Mouse (Mus musculus) megakaryocyte progenitor cell, adult 5-6 weeks (primary cell): Measurements from ENCODE around the gene Prkce. TPM values are rescaled to one million over a fixed set of nuclear protein-coding genes. Genes with fewer than 3 reads are reported as not detected.

Source experiments
- ATAC-seq: replicated peaks from 2 replicates; pipeline ENCODE4 v1.8.0; 2016; ENCODE audit warnings: mild to moderate bottlenecking, moderate TSS enrichment, inconsistent platforms; ENCODE audit not compliant: poor library complexity
- total RNA-seq, 2 experiments: library from RNA; stranded (forward) in 1 of 2; stranded (reverse) in 1 of 2; fragments of 157-497, 149-512 nt in 1 of 2; fragments of 200-1000 nt in 1 of 2; gene quantifications; 2 replicates each; pipeline versions ENCODE4 v1.2.3 to v1.2.4; 2015 to 2017

Gene Prkce
- total RNA-seq, 2 experiments from 2014 or later: 1.7 to 4.8 TPM

DNA sequence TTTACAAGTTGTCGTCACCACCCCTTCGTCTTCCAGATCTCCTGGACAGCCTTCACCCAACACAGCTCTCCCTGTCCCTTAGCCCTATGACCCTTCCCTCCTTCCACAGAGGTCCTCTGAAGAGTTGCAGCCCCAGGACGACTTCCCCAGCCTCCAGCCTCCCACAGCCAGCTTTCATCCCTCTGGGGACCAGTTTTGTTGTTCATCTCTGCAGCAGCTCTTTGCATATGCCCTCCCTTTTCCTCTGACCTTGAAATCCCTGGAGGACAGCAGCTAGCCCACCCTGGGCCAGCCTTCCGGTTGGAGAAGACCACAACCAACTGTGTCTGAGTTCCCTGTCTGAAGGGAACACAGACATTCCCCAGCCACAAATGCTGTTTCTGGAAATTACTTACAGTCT lies 483.5 kb downstream of the Prkce start:
- no peak for ATAC-seq

DNA sequence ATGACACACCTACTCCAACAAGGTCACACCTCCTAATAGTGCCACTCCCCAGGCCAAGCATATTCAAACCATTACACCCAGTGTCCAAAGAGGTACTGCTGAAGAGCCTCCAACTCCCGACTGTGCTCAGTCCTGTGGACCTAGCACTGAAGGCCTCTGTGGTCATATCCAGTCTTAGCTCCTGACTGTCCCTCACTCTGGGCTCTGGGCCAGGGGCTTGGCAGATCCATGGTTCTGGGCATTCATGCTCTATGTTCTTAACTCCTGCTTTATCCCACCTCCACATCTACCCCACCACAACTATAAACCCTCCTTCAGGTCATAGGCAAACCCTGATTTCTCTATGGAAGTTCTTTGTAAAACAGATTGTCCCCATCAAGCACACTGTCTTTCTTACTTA lies 485.2 kb downstream of the Prkce start:
- ATAC-seq: no peak

DNA sequence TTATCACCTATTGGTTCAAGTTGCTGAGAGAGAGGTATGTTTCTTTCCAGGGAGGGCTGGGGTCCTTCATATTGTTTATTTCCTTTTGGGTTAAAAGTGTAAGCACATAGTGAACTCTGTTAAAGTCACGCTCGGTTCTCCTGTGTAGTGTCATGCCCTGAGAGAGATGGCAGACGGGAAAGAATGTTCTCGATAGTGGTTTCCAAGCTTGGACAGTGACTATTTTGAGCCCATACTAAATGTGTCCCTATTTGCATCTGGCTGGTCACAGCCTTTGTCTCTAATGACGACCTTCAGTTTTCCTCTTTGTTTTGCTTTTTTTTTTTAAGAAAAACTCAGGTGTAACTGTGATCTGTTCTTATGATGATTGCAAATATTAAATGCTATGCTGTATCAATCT lies 488.8 kb downstream of the Prkce start:
- ATAC-seq: no peak

DNA sequence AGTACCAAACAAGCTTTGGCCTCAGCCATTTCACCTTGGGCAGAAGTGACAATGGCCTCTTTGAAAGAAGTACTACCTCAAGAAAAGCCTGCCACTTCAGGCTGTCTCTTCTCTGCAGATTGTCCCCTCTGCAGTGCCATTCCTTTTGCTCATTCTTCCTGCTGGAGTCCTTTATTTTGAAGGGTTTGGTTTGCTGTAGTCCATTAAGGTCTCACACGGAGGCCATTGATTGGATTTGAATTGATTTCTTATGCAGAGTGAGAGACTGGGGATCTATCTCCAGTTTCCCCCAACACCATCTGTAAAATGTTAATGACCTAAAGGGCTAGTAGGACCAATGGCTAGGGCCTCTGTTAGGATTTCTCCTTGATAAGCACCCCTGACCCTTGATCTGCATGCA lies 494.7 kb downstream of the Prkce start:
- ATAC-seq: no peak

DNA sequence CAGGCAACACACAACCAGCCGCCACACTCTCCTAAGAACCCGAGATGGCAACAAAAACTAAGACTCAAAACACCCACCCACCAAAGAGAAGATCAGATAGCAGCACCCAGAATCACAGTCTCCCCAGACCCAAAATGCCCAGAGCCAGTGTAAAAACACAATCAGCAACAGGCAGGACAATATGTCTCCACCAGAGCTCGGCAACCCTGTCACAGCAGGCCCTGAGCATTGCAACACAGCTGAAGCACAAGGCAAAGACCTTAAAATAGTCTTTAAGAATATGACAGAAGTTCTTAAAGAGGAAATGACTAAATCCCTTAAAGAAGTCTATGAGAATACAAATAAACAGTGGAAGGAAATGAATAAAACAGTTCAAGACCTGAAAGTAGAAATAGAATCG lies 495.9 kb downstream of the Prkce start:
- peak; percentile 75 for ATAC-seq

DNA sequence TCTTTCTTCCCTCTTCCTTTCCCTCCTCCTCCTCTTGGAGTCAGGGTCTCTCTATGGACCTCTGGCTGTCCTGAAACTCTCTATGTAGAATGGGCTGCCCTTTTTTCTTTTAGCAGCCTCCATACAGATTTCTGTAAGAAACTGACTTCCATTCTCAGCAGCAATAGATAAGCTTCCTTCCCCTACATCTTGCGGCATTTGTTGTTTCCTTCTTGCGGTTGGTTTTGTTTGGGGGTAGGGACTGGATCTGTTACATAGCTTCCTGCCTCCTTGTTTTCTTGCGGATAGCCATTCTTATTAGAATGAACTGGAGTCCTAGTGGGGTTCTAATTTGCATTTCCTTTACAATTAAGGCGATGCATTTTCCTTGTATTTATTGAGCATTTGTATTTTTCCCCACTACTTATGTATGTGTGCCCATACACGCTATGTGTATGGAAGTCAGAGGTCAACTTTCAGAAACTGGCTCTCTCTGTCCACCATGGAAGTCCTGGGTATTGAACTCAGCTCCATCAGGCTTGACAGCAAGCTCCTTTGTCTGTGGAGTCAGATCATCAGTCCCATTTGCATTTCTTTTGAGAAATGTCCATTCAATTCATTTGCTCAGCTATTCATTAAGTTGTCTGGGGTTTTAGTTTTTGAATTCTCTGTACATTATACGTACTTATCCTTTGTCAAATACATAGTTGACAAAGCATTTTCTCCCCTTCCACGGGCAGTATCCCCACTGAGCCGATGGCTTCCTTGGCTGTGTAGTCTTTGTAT lies 500.4 kb downstream of the Prkce start:
- ATAC-seq: peak; percentile 81

DNA sequence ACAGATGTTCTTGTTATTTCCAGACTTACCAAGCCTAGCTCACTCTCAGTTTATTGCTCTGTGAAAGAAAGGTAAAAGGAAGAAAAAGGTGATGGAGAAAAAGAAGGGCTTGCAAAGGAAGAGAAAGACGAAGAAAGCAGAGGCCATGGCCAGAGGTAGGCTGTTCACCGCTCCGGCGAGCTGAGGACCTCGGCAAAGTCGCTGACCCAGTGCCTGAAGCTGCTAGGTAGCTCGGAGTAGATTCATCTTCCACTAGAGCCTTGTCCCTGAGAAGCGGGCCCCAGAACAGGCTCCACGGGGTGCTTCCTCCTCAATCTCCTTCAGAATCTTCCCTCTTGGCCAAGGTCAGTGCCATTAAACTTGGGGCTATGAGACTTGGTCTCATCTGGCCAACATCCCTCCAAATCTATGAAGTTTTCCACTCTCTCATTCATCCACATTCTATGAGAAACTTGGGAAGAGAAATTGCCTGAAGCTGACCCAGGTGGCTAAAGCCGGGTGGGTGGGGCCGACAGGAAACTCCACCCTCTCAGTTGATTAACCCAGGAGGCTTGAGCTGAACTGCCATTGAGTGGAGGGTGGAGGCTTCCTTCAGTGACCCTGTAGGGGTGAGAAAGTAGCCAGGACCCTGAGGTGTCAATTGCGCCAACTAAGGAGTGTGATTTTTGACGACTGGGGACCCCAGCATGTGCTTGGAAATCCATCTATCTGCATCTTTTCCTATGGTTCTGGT lies 502.2 kb downstream of the Prkce start:
- no peak for ATAC-seq

DNA sequence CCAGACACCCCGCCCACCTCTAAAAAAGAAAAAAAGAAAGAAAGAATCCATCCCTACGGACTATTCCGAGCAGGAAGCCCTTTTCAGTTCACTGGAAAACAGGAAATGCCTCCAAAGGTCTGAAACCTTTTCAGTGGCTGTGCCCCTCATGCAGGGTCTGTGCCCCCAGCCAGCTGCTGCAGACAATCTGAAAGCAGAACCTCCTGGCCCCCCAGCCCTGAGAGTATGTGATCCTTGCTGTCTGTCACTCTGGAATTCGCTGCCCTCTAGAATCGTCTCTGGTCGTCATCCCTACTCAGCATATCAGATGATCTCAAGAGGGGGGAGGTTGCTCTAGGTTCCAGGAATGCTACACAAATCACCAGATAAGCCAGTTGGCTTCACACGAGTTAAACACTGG lies 503.1 kb downstream of the Prkce start:
- ATAC-seq: no peak

DNA sequence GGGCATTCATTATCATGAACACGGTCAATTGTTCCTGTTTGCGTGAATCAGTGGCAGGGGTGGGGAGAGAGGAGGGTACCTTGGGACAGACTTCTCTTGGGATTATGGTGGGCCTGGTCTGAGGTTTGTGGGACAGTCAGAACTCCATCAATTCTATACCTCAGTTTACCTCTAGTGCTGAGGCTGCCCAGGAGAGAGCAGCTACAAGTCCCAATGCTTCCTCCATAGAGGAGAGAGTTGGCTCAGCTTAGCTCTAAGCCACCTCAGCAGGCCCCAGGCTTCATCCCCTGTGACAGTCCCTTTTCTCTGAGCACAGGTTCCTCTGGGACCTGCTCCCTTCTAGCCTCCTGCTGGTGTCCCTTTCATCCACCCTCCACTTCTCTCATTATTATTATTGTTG lies 507.4 kb downstream of the Prkce start:
- ATAC-seq: no peak

DNA sequence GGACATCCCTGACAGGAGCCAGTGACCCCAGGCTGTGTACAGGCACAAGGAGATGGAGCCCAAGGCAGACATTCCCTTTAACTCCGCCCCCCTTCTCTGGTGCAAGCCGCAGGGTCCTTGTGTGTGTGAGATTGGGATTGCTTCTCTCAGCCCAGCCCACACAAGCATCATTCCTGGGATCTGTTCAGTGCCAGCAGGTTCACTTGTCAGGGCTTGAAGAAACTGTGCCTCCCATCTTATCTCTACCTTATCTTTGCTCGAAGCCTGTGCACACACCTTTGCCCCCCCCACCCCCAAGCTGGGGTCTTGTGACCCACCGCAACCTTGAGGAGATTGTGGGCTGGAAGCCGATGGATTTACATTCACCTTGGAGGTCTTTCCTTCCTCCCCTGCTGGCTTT lies 508.8 kb downstream of the Prkce start:
- ATAC-seq: no peak

DNA sequence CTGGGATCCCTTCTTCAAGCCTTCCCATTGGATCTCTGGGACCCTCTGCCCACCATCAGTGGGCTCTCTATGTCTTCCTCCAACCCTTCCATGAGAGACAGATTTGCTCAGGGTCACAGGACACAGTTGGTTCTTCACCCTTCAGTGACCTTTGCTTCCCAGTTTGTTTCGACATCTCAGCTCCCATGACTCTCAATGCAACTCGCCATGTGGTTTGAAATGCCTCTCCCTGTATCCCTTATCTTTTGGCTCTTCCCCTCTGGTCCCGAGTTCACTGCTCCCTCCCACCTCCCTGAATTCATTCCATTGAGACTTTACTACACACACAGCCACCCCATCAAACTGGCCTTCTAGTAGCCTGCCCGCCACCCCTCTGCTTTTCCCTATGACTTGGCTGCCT lies 509.3 kb downstream of the Prkce start:
- no peak for ATAC-seq

DNA sequence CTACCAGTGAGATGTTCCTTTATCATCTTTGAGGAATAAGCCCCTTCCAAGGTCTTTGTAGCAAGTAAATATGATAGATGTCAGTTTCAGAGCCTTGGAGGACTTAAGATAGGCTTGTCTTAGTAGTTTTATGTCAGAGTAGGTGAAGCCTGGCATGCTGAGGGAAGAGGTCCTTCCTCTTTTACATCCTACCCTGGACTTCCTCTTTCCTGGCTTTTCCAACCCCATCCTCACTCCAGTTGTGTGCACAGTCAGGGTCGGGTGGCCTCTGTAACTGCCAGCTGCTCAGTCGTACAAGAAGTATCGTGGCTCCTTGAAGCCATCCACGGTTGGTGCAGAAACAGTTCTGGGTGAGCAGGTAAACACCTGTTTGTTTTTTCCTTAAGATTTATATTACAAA lies 517.7 kb downstream of the Prkce start:
- ATAC-seq: peak; percentile 80

DNA sequence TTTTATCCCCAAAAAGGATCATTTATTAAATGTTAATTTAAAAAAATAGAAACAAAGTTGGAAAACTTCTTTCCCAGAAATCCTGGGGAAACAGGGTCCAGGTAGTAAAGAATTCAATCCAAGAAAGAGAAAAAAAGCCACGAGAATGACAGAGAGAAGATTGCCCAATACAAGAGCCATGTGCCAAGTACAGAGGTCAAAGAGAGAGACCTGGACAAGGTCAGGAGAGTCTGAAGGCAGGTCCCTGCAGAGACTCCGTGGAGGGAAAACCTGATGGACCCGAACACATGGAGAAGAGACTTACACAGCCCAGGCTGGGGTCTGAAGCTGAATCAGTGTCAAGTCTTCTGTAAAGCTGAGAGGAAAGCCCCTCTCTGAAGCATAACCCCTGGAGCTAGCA lies 519.4 kb downstream of the Prkce start:
- ATAC-seq: no peak

DNA sequence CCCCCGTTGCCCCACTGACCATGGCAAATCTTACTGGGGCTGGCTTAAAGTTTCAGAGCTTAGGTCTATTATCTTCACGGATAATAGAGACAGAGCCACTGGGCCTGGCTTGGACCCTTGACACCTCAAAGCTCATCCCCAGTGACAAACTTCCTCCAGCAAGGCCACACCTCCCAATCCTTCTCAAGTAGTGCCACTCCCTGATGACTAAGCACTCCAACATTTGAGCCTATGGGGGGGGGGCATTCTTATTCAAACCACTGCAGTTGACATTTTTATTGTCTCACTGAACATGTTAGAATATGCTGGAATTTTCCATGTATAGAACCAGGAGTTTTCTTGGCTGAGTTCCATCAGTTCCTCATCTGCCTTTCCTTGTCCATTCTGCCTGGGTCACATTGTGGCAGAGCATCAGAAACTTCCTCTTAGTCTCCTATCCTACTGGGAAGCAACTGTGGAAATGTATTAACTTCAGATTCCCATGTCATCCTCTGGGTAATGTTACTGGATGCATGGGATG lies 523.3 kb downstream of the Prkce start:
- no peak for ATAC-seq

DNA sequence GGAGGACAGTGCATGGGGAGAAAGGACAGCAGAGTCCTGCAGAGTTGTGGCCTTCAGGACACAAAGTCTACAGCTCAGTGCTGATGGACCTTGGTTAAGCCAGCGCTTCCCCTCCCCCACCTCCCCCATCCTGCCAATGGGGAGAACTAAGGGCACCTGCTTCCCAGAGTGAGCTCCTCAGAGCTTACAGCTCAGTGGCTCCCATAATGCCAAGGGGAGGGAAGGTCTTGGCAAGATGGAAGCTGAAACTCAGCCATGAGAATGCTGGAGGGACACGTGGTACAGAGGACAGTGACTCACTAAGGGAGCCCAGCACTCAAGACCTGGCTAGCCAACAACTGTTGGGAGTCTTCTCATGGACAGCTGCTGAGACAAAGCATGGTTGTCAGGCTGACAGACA lies 530.2 kb downstream of the Prkce start:
- ATAC-seq: no peak

DNA sequence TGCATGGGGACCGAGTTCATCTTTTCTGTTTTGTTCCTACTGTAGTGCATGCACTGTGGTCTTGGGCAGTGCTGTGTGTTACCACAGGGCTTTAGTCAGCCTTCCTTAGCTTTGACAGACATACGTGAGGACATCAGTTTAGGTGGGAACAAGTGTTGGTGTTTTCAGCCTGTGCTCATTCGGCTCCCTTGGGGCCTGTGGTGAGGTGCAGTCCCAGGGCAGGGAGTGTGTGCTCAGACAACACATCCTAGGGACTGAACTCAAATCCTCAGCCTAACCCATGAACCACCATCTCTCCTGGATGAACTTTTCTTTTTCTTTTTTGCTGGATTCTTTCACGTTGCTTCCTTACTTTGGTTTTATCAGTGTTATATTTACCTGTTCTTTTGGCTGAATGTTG lies 535.8 kb downstream of the Prkce start:
- ATAC-seq: no peak

DNA sequence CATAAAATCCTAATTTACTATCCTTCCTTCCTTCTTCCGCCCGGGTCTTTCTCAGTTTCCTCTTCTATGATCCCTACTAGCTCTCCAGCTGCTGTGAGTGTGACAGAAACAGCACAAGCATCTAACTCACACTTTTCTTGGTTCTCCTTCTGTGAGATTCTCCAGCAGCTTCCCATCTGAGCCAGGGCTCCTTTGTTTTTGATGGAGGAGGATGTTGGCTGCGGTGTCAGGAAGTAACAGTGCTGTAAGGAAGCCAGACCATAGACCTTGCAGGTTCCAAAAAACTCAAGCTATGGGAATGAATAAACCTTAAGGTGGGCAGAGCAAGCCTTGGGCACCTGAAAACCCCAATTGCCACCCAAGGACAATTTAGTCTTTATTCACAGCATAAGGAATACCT lies 537.7 kb downstream of the Prkce start:
- no peak for ATAC-seq

DNA sequence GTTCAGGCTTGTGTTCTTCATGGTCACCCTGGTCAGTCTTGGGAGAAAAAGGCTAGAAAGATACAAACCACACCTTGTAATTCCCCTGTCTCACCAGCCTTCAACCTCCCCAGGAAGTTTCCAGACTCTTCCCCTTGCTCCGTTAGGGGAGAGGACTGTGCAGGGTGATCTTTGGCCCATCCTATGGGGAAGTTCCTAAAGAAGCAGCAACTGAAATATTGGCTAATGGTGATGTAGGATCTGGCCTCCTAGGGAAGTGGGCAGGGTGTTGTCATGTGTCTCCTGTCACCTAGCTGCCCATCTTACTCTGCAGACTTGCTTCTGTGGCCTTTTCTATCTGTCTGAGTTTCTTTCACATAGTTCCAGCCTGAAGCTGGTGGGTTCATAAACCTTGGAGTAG lies 538.9 kb downstream of the Prkce start:
- ATAC-seq: peak; percentile 60
